Mouse (Mus musculus) stomach, postnatal 0 days (tissue): ENCODE measurements around the gene Slc35e2. TPM values are rescaled to one million over a fixed set of nuclear protein-coding genes. Genes with fewer than 3 reads are reported as not detected.

Source experiments
- ATAC-seq: fragments of 200-750 bp; cut with Nextera tagmentation; 2 replicates; pipeline ENCODE4 v1.8.0; 2017; ENCODE audit not compliant: low FRiP score, low TSS enrichment
- DNase-seq: peaks from one replicate; pipeline ENCODE4 v3.0.0-alpha.2; 2016; ENCODE audit warnings: low spot score
- H3K27ac ChIP-seq: fragments of 300-500 bp; sonication (generic); replicated peaks from 2 replicates; pipeline ENCODE4 v1.5.1; 2014; ENCODE audit warnings: mild to moderate bottlenecking, control low read depth
- H3K27me3 ChIP-seq: fragments of 300-500 bp; sonication (generic); 2 replicates; pipeline ENCODE4 v1.6.1; 2014; ENCODE audit warnings: low read length; ENCODE audit not compliant: control insufficient read depth, insufficient read depth
- H3K36me3 ChIP-seq: fragments of 300-500 bp; sonication (generic); 2 replicates; pipeline ENCODE4 v1.6.1; 2014; ENCODE audit warnings: low read length, mixed read lengths; ENCODE audit not compliant: control insufficient read depth, insufficient read depth
- H3K4me1 ChIP-seq: fragments of 300-500 bp; sonication (generic); replicated peaks from 2 replicates; pipeline ENCODE4 v1.6.1; 2014; ENCODE audit warnings: antibody characterized with exemption; ENCODE audit not compliant: control insufficient read depth, insufficient read depth
- H3K4me2 ChIP-seq: fragments of 300-500 bp; sonication (generic); replicated peaks from 2 replicates; pipeline ENCODE4 v1.6.1; 2014; ENCODE audit warnings: low read depth, mild to moderate bottlenecking, control low read depth, moderate library complexity
- H3K4me3 ChIP-seq: fragments of 300-500 bp; sonication (generic); 2 replicates; pipeline ENCODE4 v1.5.1; 2014; ENCODE audit warnings: low read depth, low read length, control low read depth
- H3K9ac ChIP-seq: fragments of 300-500 bp; sonication (generic); 2 replicates; pipeline ENCODE4 v1.6.1; 2014; ENCODE audit warnings: mild to moderate bottlenecking, low read length, control low read depth, mixed read lengths
- H3K9me3 ChIP-seq: fragments of 300-500 bp; sonication (generic); 2 replicates; pipeline ENCODE4 v1.6.1; 2016; ENCODE audit warnings: low read length; ENCODE audit not compliant: control insufficient read depth
- CTCF ChIP-seq: IDR thresholded peaks from 2 replicates; pipeline ENCODE4 v1.5.1; 2016; ENCODE audit warnings: antibody characterized with exemption, low read depth, mild to moderate bottlenecking, moderate library complexity
- EP300 ChIP-seq: optimal IDR thresholded peaks from 2 replicates; pipeline ENCODE3; 2016; ENCODE audit warnings: antibody characterized with exemption
- WGBS: fragments of 180-500 bp; shearing (Covaris S2); extraction: QIAGEN DNeasy Blood & Tissue Kit; methylation state at CpG from one replicate; pipeline ENCODE4 v1.1.7; 2014; 5-methylcytosine and 5-hydroxymethylcytosine counted together
- polyA plus RNA-seq: library from polyadenylated mRNA; unstranded; fragments of >200 nt; fragmentation: Nextera tagmentation; extraction: Ambion mirVana; gene quantifications from 2 replicates; pipeline ENCODE4 v1.2.1, GENCODE M21; 2015

Slc35e2 gene
- 3.2 and 3.8 TPM in 2 replicates for polyA plus RNA-seq

- H3K9ac ChIP-seq: peak within 1 kb of the TSS; percentile 97
- peak within 1 kb of the TSS; percentile 98 for H3K27ac ChIP-seq
- WGBS: under 1% methylated on average over 62 of the region's 65 CpGs
- H3K27me3 ChIP-seq: no peaks in the 10 kb centered on the region
- ATAC-seq: peak; percentile 95
- no peaks in the 10 kb centered on the region for H3K36me3 ChIP-seq
- no peaks in the 10 kb centered on the region for H3K4me1 ChIP-seq
- H3K4me3 ChIP-seq: peak within 1 kb of the TSS; percentile 90
- no peaks in the 10 kb centered on the region for H3K9me3 ChIP-seq
- TF ChIP-seq CTCF: peak; percentile 57
- TF ChIP-seq EP300: no peak
- DNase-seq: peak; percentile 98
- H3K4me2 ChIP-seq: peak within 1 kb of the TSS; percentile 97
These were observed at the start of gene Slc35e2 for GRCm38 (mm10) chr4:155601091-155601996. Gene Slc35e2 (plus strand): TSS chr4:155601416.

- Histone ChIP-seq H3K4me1 (no peaks in the 10 kb centered on the region), H3K9me3 (no peaks in the 10 kb centered on the region), H3K4me3 (no peak overlapping the region), H3K27ac (no peak overlapping the region), H3K9ac (no peak overlapping the region), H3K36me3 (peaks cover 31% of the 10 kb centered on the region), H3K27me3 (no peaks in the 10 kb centered on the region), H3K4me2 (no peak overlapping the region)
- WGBS: 92% methylated on average over 6 of the region's 6 CpGs
- TF ChIP-seq CTCF: no peak
- TF ChIP-seq EP300: no peak
- no peak for ATAC-seq
- no peak for DNase-seq
These were observed 48.2 kb upstream of the Slc35e2 start for GRCm38 (mm10) chr4:155552917-155553532.

GRCm38 (mm10) chr4:155554880-155555279 lies 46.3 kb upstream of the Slc35e2 start:
- peaks cover 38% of the 10 kb centered on the region for H3K36me3 ChIP-seq
- no peak overlapping the region for H3K4me2 ChIP-seq
- H3K27me3 ChIP-seq: no peaks in the 10 kb centered on the region
- no peak for TF ChIP-seq CTCF
- no peak for TF ChIP-seq EP300
- 62% methylated on average over 4 of the region's 4 CpGs for WGBS
- no peaks in the 10 kb centered on the region for H3K9me3 ChIP-seq
- DNase-seq (no peak), ATAC-seq (0 out of 2 replicates have a peak, but pooled peaks have one; percentile 44)
- H3K4me3 ChIP-seq: no peak overlapping the region
- H3K4me1 ChIP-seq: no peaks in the 10 kb centered on the region
- no peak overlapping the region for H3K9ac ChIP-seq
- H3K27ac ChIP-seq: no peak overlapping the region

- TF ChIP-seq EP300: no peak
- no peaks in the 10 kb centered on the region for H3K9me3 ChIP-seq
- H3K4me2 ChIP-seq: no peak overlapping the region
- H3K36me3 ChIP-seq: peaks cover 41% of the 10 kb centered on the region
- no peak overlapping the region for H3K27ac ChIP-seq
- DNase-seq: no peak
- no peak overlapping the region for H3K9ac ChIP-seq
- no peak for ATAC-seq
- H3K4me1 ChIP-seq: no peaks in the 10 kb centered on the region
- no peaks in the 10 kb centered on the region for H3K27me3 ChIP-seq
- no peak overlapping the region for H3K4me3 ChIP-seq
- 59% methylated on average over 1 of the region's 1 CpGs for WGBS
These were observed 45.8 kb upstream of the Slc35e2 start for GRCm38 (mm10) chr4:155555464-155555863.

- peaks cover 9% of the 10 kb centered on the region; the same call in 1 of the 2 replicates for H3K4me1 ChIP-seq
- no peak for DNase-seq
- H3K9ac ChIP-seq: no peak overlapping the region
- no peak overlapping the region for H3K4me3 ChIP-seq
- WGBS: 48% methylated on average over 6 of the region's 6 CpGs
- TF ChIP-seq EP300 (no peak), CTCF (no peak)
- H3K27ac ChIP-seq: no peak overlapping the region
- no peak for ATAC-seq
- H3K9me3 ChIP-seq: no peaks in the 10 kb centered on the region
- H3K36me3 ChIP-seq: peaks cover 26% of the 10 kb centered on the region
- H3K27me3 ChIP-seq: no peaks in the 10 kb centered on the region
- H3K4me2 ChIP-seq: no peak overlapping the region
These were observed 41.8 kb upstream of the Slc35e2 start for GRCm38 (mm10) chr4:155559454-155559853.
